Mouse (Mus musculus) stomach, embryonic 14.5 days (tissue): ENCODE results near the gene Cobll1. TPM values are rescaled to one million over a fixed set of nuclear protein-coding genes. Genes with fewer than 3 reads are reported as not detected.

ENCODE experiments used
- ATAC-seq: fragments of 200-750 bp; cut with Nextera tagmentation; 2 replicates; pipeline ENCODE4 v1.8.0; 2017; ENCODE audit warnings: low read depth, moderate TSS enrichment; ENCODE audit not compliant: insufficient number of reproducible peaks, insufficient read depth, low FRiP score
- H3K27ac ChIP-seq: fragments of 300-500 bp; sonication (generic); 2 replicates; pipeline ENCODE4 v1.5.1; 2014; ENCODE audit warnings: mild to moderate bottlenecking, low read length, moderate library complexity, mixed read lengths
- H3K27me3 ChIP-seq: fragments of 300-500 bp; sonication (generic); 2 replicates; pipeline ENCODE4 v1.6.1; 2014; ENCODE audit warnings: low read length, control low read depth, mixed read lengths; ENCODE audit not compliant: control insufficient read depth, insufficient read depth
- H3K36me3 ChIP-seq: fragments of 300-500 bp; sonication (generic); 2 replicates; pipeline ENCODE4 v1.6.1; 2014; ENCODE audit warnings: mild to moderate bottlenecking, control low read depth, low read length, moderate library complexity, mixed read lengths; ENCODE audit not compliant: control insufficient read depth, insufficient read depth
- H3K4me1 ChIP-seq: fragments of 300-500 bp; sonication (generic); 2 replicates; pipeline ENCODE4 v1.6.1; 2014; ENCODE audit warnings: low read length, control low read depth, mixed read lengths; ENCODE audit not compliant: control insufficient read depth, insufficient read depth
- H3K4me2 ChIP-seq: fragments of 300-500 bp; sonication (generic); replicated peaks from 2 replicates; pipeline ENCODE4 v1.6.1; 2014; ENCODE audit warnings: low read depth, low read length, control low read depth
- H3K4me3 ChIP-seq: fragments of 300-500 bp; sonication (generic); 2 replicates; pipeline ENCODE4 v1.5.1; 2014; ENCODE audit warnings: low read depth, low read length, control low read depth
- H3K9ac ChIP-seq: fragments of 300-500 bp; sonication (generic); replicated peaks from 2 replicates; pipeline ENCODE4 v1.6.1; 2014; ENCODE audit warnings: low read depth, mild to moderate bottlenecking, control low read depth, low read length, moderate library complexity, mixed read lengths
- H3K9me3 ChIP-seq: fragments of 300-500 bp; sonication (generic); 2 replicates; pipeline ENCODE4 v1.6.1; 2016; ENCODE audit warnings: low read depth, low read length, control low read depth; ENCODE audit not compliant: control insufficient read depth
- WGBS: fragments of 180-500 bp; shearing (Covaris S2); extraction: QIAGEN DNeasy Blood & Tissue Kit; methylation state at CpG from one replicate; pipeline ENCODE4 v1.1.7; 2014; 5-methylcytosine and 5-hydroxymethylcytosine counted together
- polyA plus RNA-seq: library from polyadenylated mRNA; unstranded; fragments of >200 nt; fragmentation: Nextera tagmentation; extraction: Ambion mirVana; gene quantifications from 2 replicates; pipeline ENCODE4 v1.2.1, GENCODE M21; 2014

Cobll1 gene
- polyA plus RNA-seq, 1 experiment from 2014 or later, result 17.2 TPM

DNA sequence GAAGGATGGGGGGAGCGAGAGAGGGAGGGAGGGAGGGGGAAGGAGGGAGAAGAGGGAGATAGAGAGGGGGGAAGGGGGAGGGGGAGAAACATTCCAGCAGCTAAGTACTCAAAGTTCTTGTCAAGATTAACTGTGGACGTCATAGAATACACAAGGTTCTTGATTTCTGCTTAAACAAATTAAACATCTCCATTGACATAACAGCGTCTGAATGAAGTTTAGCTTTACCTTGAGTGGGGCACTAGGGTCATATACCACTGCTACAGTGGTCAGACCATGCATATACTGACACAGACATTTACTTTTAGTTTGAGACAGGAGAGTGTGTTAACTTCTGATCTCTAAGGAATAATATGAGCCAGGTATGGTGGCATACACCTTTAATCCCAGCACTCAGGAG, 135.4 kb downstream of the Cobll1 start:
- H3K4me3 ChIP-seq, result no peak overlapping the region
- H3K36me3 ChIP-seq, result peaks cover 5% of the 10 kb centered on the region; the same call in 1 of the 2 replicates
- no peak overlapping the region for H3K4me2 ChIP-seq
- 40% methylated on average over 3 of the region's 3 CpGs for WGBS
- no peak overlapping the region for H3K9ac ChIP-seq
- no peak overlapping the region for H3K27ac ChIP-seq
- no peaks in the 10 kb centered on the region for H3K9me3 ChIP-seq
- H3K4me1 ChIP-seq, result no peaks in the 10 kb centered on the region
- H3K27me3 ChIP-seq, result no peaks in the 10 kb centered on the region
- peak; percentile 53; the same call in 1 of the 2 replicates for ATAC-seq

DNA sequence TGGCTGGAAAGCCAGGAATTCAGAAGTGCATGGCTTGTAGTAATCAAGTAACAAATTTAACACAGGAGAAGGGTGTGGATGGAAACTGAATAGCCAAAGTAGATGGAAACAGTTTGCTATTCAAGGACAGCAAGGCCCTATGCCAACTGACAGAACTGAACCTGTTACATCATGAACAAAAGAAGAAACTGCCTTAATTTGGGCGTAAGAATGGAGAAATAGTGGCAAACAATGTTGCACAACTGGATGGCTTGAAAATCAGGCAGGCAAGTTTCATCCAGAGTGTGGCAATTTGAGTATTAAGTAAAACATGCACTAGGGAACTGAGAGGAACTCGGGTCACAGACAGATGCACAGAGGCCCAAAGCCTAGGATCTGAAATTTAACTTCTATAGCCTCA, 137.8 kb downstream of the Cobll1 start:
- peaks cover 14% of the 10 kb centered on the region for H3K36me3 ChIP-seq
- 87% methylated on average over 2 of the region's 2 CpGs for WGBS
- H3K27me3 ChIP-seq, result no peaks in the 10 kb centered on the region
- no peak overlapping the region for H3K4me3 ChIP-seq
- no peak for ATAC-seq
- no peak overlapping the region for H3K9ac ChIP-seq
- H3K27ac ChIP-seq, result no peak overlapping the region
- H3K4me2 ChIP-seq, result no peak overlapping the region
- no peaks in the 10 kb centered on the region for H3K9me3 ChIP-seq
- no peaks in the 10 kb centered on the region for H3K4me1 ChIP-seq

DNA sequence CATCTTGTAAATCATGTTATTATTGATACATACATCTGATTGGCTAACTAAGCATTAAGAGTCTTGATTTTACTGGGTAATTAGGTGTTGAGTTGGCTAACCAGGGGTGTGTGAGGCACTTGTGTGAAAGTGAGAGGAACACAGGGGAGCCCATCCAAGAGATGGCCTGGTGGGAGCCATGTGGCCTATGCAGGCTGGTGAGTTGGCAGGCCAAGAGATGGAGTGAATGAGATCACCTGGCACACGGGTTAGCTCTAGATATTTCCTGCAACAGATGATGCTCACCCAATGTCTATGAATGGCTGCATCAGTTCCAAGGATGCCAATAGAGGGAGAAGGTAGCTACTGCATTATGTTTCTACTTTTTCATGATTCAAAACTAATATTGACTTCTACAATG, 139.2 kb downstream of the Cobll1 start:
- no peak for ATAC-seq
- Histone ChIP-seq H3K27me3 (no peaks in the 10 kb centered on the region), H3K4me3 (no peak overlapping the region), H3K36me3 (peaks cover 14% of the 10 kb centered on the region), H3K9ac (no peak overlapping the region), H3K9me3 (no peaks in the 10 kb centered on the region), H3K4me1 (no peaks in the 10 kb centered on the region), H3K27ac (no peak overlapping the region), H3K4me2 (no peak overlapping the region)
- 100% methylated on average over 1 of the region's 1 CpGs for WGBS

DNA sequence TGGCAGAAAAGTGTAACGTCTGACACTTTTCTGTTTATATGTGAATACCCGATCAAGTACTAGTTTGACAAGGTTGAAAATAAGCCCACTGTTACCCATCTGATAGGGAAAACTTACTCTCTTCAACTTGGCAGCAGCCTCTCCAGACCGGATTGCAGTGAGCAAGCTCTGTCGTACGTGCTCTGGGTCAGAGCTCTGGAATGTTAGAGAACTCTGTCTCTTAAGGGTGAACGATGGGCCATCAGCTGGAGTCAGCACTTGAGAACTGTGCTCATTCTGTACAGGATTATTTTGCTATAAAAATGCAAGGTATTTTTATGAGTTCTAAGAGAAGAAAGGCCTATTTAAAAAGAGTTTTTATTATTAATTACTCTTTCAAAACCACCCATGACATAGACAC, 143.6 kb downstream of the Cobll1 start:
- H3K36me3 ChIP-seq, result peaks cover 11% of the 10 kb centered on the region
- H3K4me1 ChIP-seq, result no peaks in the 10 kb centered on the region
- no peaks in the 10 kb centered on the region for H3K9me3 ChIP-seq
- WGBS, result 57% methylated on average over 6 of the region's 6 CpGs
- ATAC-seq, result no peak
- H3K4me3 ChIP-seq, result no peak overlapping the region
- H3K27me3 ChIP-seq, result no peaks in the 10 kb centered on the region
- H3K27ac ChIP-seq, result no peak overlapping the region
- no peak overlapping the region for H3K4me2 ChIP-seq
- no peak overlapping the region for H3K9ac ChIP-seq

DNA sequence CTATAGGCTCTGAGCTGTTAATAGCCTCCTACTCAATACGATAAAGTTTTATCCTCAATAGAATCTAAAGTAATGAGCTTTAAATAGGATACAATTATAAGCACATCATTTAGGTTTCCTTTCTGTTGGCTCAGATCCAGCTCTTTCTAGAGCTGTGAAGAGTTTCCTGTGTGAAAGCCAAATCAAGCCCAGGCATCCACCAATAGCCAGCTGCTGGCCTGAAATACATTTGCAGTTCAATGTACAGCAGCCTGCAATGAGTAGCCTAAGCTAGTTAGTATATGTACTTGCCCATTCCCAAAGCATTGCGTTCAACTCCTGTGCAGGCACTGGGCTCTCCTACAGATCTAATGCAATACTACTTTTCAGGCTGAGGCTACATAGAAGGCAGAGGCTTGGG, 145.2 kb downstream of the Cobll1 start:
- Histone ChIP-seq H3K4me3 (no peak overlapping the region), H3K27me3 (no peaks in the 10 kb centered on the region), H3K4me2 (no peak overlapping the region), H3K9me3 (no peaks in the 10 kb centered on the region), H3K36me3 (peaks cover 11% of the 10 kb centered on the region), H3K27ac (no peak overlapping the region), H3K9ac (no peak overlapping the region), H3K4me1 (no peaks in the 10 kb centered on the region)
- ATAC-seq, result no peak
- 74% methylated on average over 2 of the region's 2 CpGs for WGBS

- Histone ChIP-seq H3K4me1 (no peaks in the 10 kb centered on the region), H3K4me2 (no peak overlapping the region)
- 0 out of 2 replicates have a peak, but pooled peaks have one; percentile 42 for ATAC-seq
Observed at GRCm38 (mm10) chr2:65090986-65091385, 148.2 kb downstream of the Cobll1 start.

GRCm38 (mm10) chr2:65087197-65087596, 152.0 kb downstream of the Cobll1 start:
- H3K27me3 ChIP-seq, result no peaks in the 10 kb centered on the region
- H3K9me3 ChIP-seq, result no peaks in the 10 kb centered on the region
- no peaks in the 10 kb centered on the region for H3K36me3 ChIP-seq
- H3K9ac ChIP-seq, result no peak overlapping the region
- H3K27ac ChIP-seq, result no peak overlapping the region
- H3K4me2 ChIP-seq, result no peak overlapping the region
- no peaks in the 10 kb centered on the region for H3K4me1 ChIP-seq
- no peak overlapping the region for H3K4me3 ChIP-seq
- 74% methylated on average over 3 of the region's 3 CpGs for WGBS
- ATAC-seq, result no peak

More at GRCm38 (mm10) chr2:65090986-65091385, 148.2 kb downstream of the Cobll1 start:
- no peaks in the 10 kb centered on the region for H3K27me3 ChIP-seq
- no peak overlapping the region for H3K4me3 ChIP-seq
- H3K9ac ChIP-seq, result no peak overlapping the region
- H3K36me3 ChIP-seq, result no peaks in the 10 kb centered on the region
- H3K9me3 ChIP-seq, result no peaks in the 10 kb centered on the region
- WGBS, result 67% methylated on average over 2 of the region's 2 CpGs
- H3K27ac ChIP-seq, result no peak overlapping the region

- Histone ChIP-seq H3K4me2 (no peak overlapping the region), H3K9me3 (no peaks in the 10 kb centered on the region), H3K27me3 (no peaks in the 10 kb centered on the region), H3K4me3 (no peak overlapping the region), H3K27ac (no peak overlapping the region), H3K4me1 (no peaks in the 10 kb centered on the region), H3K36me3 (no peaks in the 10 kb centered on the region), H3K9ac (no peak overlapping the region)
- ATAC-seq, result peak; percentile 56; the same call in 1 of the 2 replicates
Observed at GRCm38 (mm10) chr2:65083411-65083810, 155.8 kb downstream of the Cobll1 start.

DNA sequence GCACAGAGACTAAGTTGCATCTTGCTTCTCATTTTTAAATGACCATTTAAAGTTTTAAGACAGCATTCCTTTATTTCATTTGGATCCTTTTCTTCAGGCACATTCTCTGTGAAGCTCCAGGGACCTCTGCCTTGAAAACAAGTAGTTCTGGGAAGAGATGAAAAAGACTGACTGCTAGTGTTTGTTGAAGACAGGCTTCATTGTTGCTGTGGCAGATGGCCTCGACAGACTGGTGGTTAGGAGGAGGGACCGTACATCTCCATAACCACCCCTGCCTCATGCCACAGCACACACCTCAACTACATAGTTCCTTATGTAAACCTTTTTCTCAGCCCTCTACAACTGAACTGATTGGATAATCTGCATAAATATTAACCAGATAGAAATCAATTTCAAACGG, 161.7 kb downstream of the Cobll1 start:
- no peaks in the 10 kb centered on the region for H3K9me3 ChIP-seq
- H3K27ac ChIP-seq, result no peak overlapping the region
- H3K27me3 ChIP-seq, result no peaks in the 10 kb centered on the region
- no peaks in the 10 kb centered on the region for H3K4me1 ChIP-seq
- no peak overlapping the region for H3K4me3 ChIP-seq
- H3K9ac ChIP-seq, result no peak overlapping the region
- no peak overlapping the region for H3K4me2 ChIP-seq
- H3K36me3 ChIP-seq, result no peaks in the 10 kb centered on the region
- ATAC-seq, result no peak
- WGBS, result 63% methylated on average over 3 of the region's 3 CpGs
